Mouse (Mus musculus) G1E-ER4 (cell line): ENCODE data around the gene Qk. TPM values are rescaled to one million over a fixed set of nuclear protein-coding genes. Genes with fewer than 3 reads are reported as not detected.

Experiments used
- GATA1 ChIP-seq: IDR thresholded peaks from one replicate; pipeline ENCODE4 v1.8.0; 2012; ENCODE audit warnings: low read length, inconsistent platforms
- polyA plus RNA-seq: library from polyadenylated mRNA; stranded (reverse); fragments of >175 nt; gene quantifications from 2 replicates; pipeline ENCODE4 v1.2.3, GENCODE M21; 2012

Gene Qk
- polyA plus RNA-seq = 9.6 and 11.5 TPM in 2 replicates

GRCm38 (mm10) chr17:10319685-10320455 lies at the start of gene Qk:
TSS of gene Qk (minus strand) at chr17:10319854.
- TF ChIP-seq GATA1 = no peak

DNA sequence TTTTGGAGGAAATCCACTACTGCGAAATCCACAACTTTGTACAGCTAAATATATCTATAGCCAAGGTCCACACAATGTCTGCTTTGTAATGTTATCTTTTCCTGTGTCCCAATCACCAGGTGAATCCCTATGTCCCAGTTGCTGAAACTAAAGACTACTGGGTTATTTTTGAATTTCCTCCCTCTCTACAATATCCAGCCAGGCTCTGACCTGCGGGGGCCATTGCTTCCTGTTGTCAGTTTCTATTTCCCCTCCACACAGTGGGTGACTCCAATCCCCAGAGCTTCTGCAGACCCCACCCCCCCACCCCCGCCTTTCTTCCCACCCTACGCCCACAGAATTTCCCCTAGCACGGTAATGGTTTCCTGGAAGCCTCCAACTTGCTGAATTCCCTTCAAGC lies 47.4 kb upstream of the Qk start:
- no peak for TF ChIP-seq GATA1

DNA sequence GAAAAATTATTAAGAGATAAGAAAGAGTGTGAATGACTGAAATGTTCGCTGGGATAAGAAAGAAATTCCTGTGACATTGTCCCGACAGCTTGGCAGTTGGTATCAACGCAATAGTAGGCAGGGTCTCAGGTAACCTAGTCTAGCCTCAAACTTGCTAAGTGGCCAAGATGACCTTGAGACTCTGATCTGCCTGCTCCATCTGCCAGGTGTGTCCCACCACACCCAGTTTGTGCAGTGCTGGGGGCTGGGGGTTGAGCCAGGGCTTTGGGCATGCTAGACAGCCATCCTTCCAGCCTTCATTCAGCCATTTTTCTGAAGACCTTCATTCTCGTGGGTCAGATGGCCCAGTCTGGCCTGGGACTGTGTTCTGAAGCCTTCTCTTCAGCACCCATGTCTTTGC lies 46.9 kb upstream of the Qk start:
- TF ChIP-seq GATA1 = no peak

DNA sequence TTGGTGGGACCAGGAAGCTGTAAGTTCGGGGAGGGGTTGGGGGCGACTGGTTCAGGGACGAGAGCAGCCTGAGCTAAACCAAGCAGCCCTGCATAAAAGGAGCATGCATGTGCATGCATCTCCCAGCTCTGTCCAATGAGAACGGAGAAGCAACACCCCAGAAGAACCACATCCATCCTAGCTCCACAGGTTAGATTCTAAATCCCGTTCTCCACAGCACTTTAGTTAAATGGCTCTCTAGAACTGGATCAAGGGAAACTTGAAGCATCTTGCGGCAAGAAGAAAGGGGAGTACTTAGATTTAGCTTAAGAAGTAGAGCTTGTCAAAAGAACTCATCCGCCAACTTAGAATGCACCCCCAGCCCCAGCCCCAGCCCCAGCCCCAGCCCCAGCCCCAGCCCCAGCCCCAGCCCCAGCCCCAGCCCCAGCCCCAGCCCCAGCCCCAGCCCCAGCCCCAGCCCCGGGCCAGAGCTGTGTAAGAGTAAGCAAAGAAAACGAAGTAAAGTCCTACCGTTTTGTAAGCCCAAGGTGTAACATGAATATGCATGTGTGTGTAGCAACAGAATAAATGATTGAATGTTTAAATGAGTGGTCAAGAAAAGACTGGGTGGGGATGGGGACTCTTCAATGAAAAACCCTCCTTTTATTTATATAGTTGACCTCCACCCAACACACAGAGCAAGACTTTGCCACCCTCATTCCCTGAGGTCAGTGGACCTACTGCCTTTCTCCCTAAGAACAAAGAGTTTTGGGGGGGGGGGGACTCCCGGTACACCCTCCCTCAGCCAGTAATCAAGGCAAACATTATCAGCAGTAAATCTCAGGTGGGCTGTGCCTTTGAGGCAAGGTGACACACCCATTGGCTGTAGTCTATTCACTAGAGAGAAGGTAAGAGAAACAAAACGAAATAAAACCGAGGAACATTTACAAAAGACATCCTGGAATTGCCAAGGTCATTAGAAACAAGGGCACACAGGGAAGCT lies 46.1 kb upstream of the Qk start:
- TF ChIP-seq GATA1 = no peak

GRCm38 (mm10) chr17:10363151-10363550 lies 43.5 kb upstream of the Qk start:
- no peak for TF ChIP-seq GATA1

GRCm38 (mm10) chr17:10361882-10362291 lies 42.2 kb upstream of the Qk start:
- no peak for TF ChIP-seq GATA1

- TF ChIP-seq GATA1 = no peak
These were observed 41.1 kb upstream of the Qk start for GRCm38 (mm10) chr17:10360738-10361137.

DNA sequence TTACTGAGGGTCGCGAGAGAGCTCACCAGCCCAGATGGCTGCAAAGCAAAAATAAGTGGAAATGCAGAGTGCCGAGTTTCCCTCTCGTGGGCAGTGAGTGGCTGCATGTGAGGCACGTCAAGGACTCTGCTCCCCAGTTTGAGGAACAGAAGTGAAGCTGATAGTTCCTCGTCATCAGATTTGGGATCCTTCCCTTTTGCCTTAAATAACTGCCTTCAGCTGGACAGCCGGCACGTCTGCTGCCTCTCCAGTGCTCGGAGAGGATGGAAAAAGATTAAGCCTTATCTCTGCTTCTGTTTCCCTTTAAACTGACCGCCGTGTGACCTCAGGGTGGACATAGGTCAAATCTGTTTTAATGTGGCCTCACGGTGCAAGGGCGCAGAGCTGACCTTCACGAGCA lies 39.8 kb upstream of the Qk start:
- TF ChIP-seq GATA1 = no peak

- TF ChIP-seq GATA1 = no peak
These were observed 37.7 kb upstream of the Qk start for GRCm38 (mm10) chr17:10357348-10357747.

DNA sequence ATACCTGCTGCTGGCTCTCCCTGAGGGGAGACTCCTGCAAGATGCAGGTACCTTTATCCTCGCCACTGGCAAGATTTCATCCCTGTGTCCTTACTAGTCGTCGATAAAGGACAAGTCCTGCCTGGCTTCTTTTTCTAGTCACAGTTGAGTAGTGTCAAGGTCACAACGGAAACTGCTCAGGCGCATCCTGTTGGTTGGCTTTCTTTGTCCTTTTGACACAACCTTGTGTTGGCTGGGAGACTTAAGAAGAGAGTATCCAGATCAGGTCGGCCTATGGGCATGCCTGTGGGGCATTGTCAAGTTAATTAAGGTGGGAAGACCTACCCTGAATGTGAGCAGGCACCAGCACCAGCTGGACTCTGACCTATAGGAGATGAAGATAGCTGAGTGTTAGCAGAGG lies 36.6 kb upstream of the Qk start:
- no peak for TF ChIP-seq GATA1

GRCm38 (mm10) chr17:10355746-10356145 lies 36.1 kb upstream of the Qk start:
- no peak for TF ChIP-seq GATA1

DNA sequence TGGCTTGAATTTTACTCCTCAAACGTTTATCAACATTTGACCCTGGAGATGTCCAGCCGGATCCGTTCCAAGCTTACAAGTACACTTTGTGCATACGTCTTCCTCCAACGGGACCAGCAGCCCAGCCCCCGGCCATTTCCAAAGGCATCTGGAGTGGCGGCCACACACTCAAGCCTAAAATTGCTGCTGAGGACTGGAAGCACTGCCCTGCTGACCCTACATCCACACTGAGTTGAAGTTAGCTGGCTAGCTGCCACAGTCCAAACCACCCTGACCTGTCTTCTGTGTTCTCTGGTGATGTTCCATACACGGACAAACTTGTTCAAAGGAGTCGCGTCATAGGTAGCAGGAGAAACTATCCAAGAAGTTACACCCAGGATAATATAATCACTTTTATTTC lies 18.6 kb upstream of the Qk start:
- TF ChIP-seq GATA1 = no peak

GRCm38 (mm10) chr17:10336558-10336957 lies 16.9 kb upstream of the Qk start:
- no peak for TF ChIP-seq GATA1

GRCm38 (mm10) chr17:10335809-10336499 lies 16.3 kb upstream of the Qk start:
- no peak for TF ChIP-seq GATA1

GRCm38 (mm10) chr17:10334957-10335690 lies 15.5 kb upstream of the Qk start:
- TF ChIP-seq GATA1 = no peak
